Mouse (Mus musculus) spleen, adult 2 months (tissue): ENCODE measurements around the gene Ada.

Source experiments
- CTCF ChIP-seq: fragments of 200-500 bp; IDR thresholded peaks from 2 replicates; pipeline ENCODE4 v1.5.1; 2011; ENCODE audit warnings: mild to moderate bottlenecking, inconsistent platforms; ENCODE audit not compliant: insufficient read depth, insufficient read length, insufficient replicate concordance; ENCODE audit errors: extremely low read depth
- POLR2A ChIP-seq: fragments of 200-500 bp; IDR thresholded peaks from 2 replicates; pipeline ENCODE4 v1.6.1; 2011; ENCODE audit warnings: low read depth, low read length, inconsistent platforms

DNA sequence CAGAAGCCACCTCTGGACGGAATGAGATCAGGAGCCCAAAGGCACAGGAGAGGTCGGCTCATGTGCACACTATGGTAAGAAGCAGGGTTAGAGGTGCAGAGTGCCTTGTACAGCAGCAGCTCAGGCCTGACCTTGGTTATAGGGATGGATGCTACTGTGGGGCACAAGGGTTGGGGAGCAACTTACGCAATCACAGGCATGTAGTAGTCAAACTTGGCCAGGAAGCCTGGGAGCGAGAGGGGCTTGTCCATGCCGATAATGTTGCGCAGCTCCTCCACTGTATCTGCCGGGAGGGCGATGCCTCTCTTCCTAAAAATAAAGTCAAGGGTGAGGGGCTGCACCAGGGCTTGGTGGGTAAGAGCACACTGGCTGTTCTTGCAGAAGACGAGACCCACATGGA, 14.9 kb downstream of the Ada start:
- TF ChIP-seq CTCF = no peak
- TF ChIP-seq POLR2A = no peak
